Mouse (Mus musculus) liver, embryonic 15.5 days (tissue): ENCODE measurements around the gene Nes. TPM values are rescaled to one million over a fixed set of nuclear protein-coding genes. Genes with fewer than 3 reads are reported as not detected.
A peak's percentile ranks its signal among the peaks of the same experiment; 100 is the strongest.

Experiments used
- ATAC-seq: fragments of 200-750 bp; cut with Nextera tagmentation; 2 replicates; pipeline ENCODE4 v1.8.0; 2017; ENCODE audit warnings: moderate number of reproducible peaks, mild to moderate bottlenecking, moderate library complexity; ENCODE audit not compliant: insufficient read depth
- H3K27ac ChIP-seq: fragments of 300-500 bp; sonication (generic); replicated peaks from 2 replicates; pipeline ENCODE4 v1.5.1; 2015; ENCODE audit warnings: mild to moderate bottlenecking, inconsistent platforms
- H3K27me3 ChIP-seq: fragments of 300-500 bp; sonication (generic); 2 replicates; pipeline ENCODE4 v1.6.1; 2015; ENCODE audit warnings: mild to moderate bottlenecking, inconsistent platforms
- H3K36me3 ChIP-seq: fragments of 300-500 bp; sonication (generic); replicated peaks from 2 replicates; pipeline ENCODE4 v1.6.1; 2015; ENCODE audit warnings: moderate library complexity, mild to moderate bottlenecking, inconsistent platforms
- H3K4me1 ChIP-seq: fragments of 300-500 bp; sonication (generic); replicated peaks from 2 replicates; pipeline ENCODE4 v1.6.1; 2015; ENCODE audit warnings: inconsistent platforms
- H3K4me2 ChIP-seq: fragments of 300-500 bp; sonication (generic); 2 replicates; pipeline ENCODE4 v1.6.1; 2015; ENCODE audit warnings: moderate library complexity, mild to moderate bottlenecking, inconsistent platforms
- H3K4me3 ChIP-seq: fragments of 300-500 bp; sonication (generic); replicated peaks from 2 replicates; pipeline ENCODE4 v1.5.1; 2015; ENCODE audit warnings: mild to moderate bottlenecking, inconsistent platforms
- H3K9ac ChIP-seq: fragments of 300-500 bp; sonication (generic); 2 replicates; pipeline ENCODE4 v1.6.1; 2015; ENCODE audit warnings: moderate library complexity, mild to moderate bottlenecking, inconsistent platforms
- H3K9me3 ChIP-seq: fragments of 300-500 bp; sonication (generic); replicated peaks from 2 replicates; pipeline ENCODE4 v1.6.1; 2016; ENCODE audit warnings: inconsistent platforms
- WGBS: fragments of 180-500 bp; shearing (Covaris S2); methylation state at CpG from one replicate; pipeline ENCODE4 v1.1.7; 2015; ENCODE audit warnings: mixed read lengths; ENCODE audit not compliant: insufficient replicate concordance; 5-methylcytosine and 5-hydroxymethylcytosine counted together
- polyA plus RNA-seq: library from polyadenylated mRNA; unstranded; fragments of >200 nt; fragmentation: Nextera tagmentation; extraction: Ambion mirVana; gene quantifications from 2 replicates; pipeline ENCODE4 v1.2.1, GENCODE M21; 2015

The Nes gene
- polyA plus RNA-seq, 1 experiment from 2014 or later = 2.3 TPM

DNA sequence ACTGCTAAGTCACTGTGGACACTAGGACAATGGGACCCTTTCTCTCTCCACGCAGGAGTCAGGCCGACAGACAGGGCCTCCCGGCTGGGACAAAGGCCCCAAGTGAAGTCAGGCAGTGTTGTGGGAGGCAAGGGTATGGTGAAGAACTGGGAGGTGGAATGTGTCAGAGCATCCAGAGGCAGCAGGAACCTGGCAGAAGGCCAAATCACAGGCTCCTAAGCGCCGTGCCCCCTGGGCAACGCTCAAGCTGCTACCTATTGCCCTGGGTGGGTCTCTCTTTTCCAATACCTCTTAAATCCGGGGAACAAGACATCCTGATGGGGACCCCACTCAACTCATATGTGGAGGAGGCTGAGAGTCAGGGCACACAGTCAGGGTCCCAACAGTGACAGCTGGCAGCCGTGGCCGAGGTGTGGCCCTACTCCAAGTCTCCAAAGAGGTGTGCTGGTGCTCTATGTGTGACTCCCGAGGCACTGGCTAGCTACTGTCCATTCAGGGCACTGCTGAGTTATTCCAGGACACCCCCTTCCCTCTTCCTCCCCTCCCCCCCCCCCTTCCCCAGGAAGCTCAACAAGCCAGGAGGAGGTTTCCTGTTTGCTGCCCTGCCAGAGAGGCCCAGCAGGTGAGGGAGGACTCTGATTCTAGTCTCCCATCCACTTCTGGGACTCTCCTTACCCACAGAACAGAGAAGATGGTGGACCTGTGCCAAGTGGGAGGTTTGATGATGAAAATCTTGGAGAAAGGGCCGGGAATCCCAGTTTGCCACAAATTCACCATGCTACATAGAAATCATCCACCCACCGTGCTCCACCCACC, 14.8 kb downstream of the Nes start:
- Histone ChIP-seq H3K27ac (no peak overlapping the region), H3K36me3 (no peaks in the 10 kb centered on the region), H3K4me2 (no peak overlapping the region), H3K9me3 (no peaks in the 10 kb centered on the region), H3K4me3 (no peak overlapping the region), H3K27me3 (peaks cover 61% of the 10 kb centered on the region), H3K4me1 (peaks cover 53% of the 10 kb centered on the region), H3K9ac (no peak overlapping the region)
- WGBS = 56% methylated on average over 12 of the region's 12 CpGs
- no peak for ATAC-seq

DNA sequence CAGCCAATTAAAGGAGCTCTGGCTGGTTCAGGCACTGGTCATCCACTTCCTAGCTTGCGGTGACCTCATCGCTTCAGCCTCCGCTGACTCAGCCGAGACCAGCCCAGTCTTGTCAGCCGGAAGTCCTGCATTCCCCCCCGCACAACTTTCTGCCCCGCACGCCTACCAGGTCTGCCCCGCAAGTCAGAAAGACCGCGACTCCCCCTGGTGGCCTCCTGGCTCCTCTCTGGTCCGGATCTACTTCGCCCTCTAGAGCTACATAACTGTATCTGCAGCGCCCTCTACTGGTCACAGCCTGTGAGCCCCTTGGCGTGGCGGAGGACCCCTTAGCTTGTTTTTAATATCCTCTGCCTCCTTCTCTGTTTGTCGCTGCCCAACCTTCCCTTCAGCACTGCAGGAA, 16.0 kb downstream of the Nes start:
- H3K27ac ChIP-seq = no peak overlapping the region

GRCm38 (mm10) chr3:87987633-87988032, 16.8 kb downstream of the Nes start:
- peak overlapping the region; percentile 62 for H3K4me2 ChIP-seq
- no peak overlapping the region for H3K9ac ChIP-seq
- no peak for ATAC-seq
- H3K27ac ChIP-seq = no peak overlapping the region
- no peaks in the 10 kb centered on the region for H3K9me3 ChIP-seq
- H3K27me3 ChIP-seq = peaks cover 80% of the 10 kb centered on the region
- H3K4me3 ChIP-seq = peak overlapping the region; percentile 33
- WGBS = under 1% methylated on average over 15 of the region's 15 CpGs
- H3K36me3 ChIP-seq = no peaks in the 10 kb centered on the region
- peaks cover 43% of the 10 kb centered on the region for H3K4me1 ChIP-seq

More for the DNA sequence above, 16.0 kb downstream of the Nes start:
- Histone ChIP-seq H3K4me3 (peak overlapping the region; percentile 33), H3K4me1 (peaks cover 51% of the 10 kb centered on the region), H3K36me3 (no peaks in the 10 kb centered on the region), H3K27me3 (peaks cover 73% of the 10 kb centered on the region), H3K9ac (no peak overlapping the region), H3K4me2 (peak overlapping the region; percentile 62), H3K9me3 (no peaks in the 10 kb centered on the region)
- WGBS = 0% methylated on average over 17 of the region's 17 CpGs
- ATAC-seq = peak; percentile 56

GRCm38 (mm10) chr3:87988068-87988467, 17.2 kb downstream of the Nes start:
- Histone ChIP-seq H3K36me3 (no peaks in the 10 kb centered on the region), H3K4me2 (peak overlapping the region; percentile 62), H3K27ac (no peak overlapping the region), H3K27me3 (peaks cover 85% of the 10 kb centered on the region), H3K4me1 (peaks cover 41% of the 10 kb centered on the region), H3K9me3 (no peaks in the 10 kb centered on the region), H3K4me3 (peak overlapping the region; percentile 33), H3K9ac (no peak overlapping the region)
- 5% methylated on average over 15 of the region's 15 CpGs for WGBS
- ATAC-seq = no peak

DNA sequence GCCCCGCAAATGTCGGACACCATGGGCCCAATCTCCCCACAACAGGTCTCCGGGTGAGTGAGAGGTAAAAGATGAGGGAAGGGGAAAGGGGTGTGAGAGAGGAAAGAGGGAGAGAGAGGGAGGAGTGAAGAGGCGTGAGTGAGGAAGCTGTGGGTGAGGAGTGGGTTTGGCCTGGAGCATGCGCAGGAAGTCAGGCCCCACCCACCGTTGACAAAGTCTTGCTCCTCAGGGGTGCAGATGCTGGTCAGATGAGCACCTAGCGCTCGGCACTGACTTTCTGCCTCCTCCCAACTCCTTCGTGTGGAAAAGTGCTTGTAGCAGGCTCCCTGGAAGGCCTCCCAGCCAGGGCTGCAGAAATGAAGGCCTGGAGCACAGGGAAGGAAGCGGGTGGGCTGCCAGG, 19.1 kb downstream of the Nes start:
- no peak overlapping the region for H3K27ac ChIP-seq
- H3K4me3 ChIP-seq = no peak overlapping the region
- 18% methylated on average over 10 of the region's 10 CpGs for WGBS
- H3K27me3 ChIP-seq = peaks cover 95% of the 10 kb centered on the region
- no peaks in the 10 kb centered on the region for H3K36me3 ChIP-seq
- ATAC-seq = no peak
- no peak overlapping the region for H3K4me2 ChIP-seq
- no peaks in the 10 kb centered on the region for H3K9me3 ChIP-seq
- peaks cover 33% of the 10 kb centered on the region for H3K4me1 ChIP-seq
- no peak overlapping the region for H3K9ac ChIP-seq

DNA sequence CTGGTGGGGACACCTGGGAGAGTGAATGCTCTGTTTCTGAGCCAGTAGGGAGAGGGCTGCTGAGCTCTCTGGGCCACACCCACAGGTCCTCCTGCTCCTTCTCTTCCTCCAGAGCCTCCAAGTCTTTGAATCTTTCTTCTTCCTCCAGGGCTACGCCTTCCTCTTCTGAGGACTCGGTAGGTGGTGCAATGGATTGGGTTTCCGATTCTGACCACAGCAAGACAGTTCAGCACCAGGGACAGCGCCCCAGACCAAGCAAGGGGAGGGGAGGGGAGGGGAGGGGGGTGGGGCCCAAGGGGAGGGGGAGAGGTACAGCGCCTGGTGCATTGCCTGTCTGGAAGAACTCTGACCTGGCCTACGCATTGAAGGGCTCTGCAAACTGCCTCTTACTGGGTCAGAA, 22.6 kb downstream of the Nes start:
- Histone ChIP-seq H3K9ac (no peak overlapping the region), H3K27me3 (peaks cover 99% of the 10 kb centered on the region), H3K4me3 (no peak overlapping the region), H3K9me3 (no peaks in the 10 kb centered on the region), H3K4me1 (peaks cover 6% of the 10 kb centered on the region; the same call in 1 of the 2 replicates), H3K4me2 (no peak overlapping the region), H3K36me3 (no peaks in the 10 kb centered on the region), H3K27ac (no peak overlapping the region)
- under 1% methylated on average over 6 of the region's 6 CpGs for WGBS
- no peak for ATAC-seq

DNA sequence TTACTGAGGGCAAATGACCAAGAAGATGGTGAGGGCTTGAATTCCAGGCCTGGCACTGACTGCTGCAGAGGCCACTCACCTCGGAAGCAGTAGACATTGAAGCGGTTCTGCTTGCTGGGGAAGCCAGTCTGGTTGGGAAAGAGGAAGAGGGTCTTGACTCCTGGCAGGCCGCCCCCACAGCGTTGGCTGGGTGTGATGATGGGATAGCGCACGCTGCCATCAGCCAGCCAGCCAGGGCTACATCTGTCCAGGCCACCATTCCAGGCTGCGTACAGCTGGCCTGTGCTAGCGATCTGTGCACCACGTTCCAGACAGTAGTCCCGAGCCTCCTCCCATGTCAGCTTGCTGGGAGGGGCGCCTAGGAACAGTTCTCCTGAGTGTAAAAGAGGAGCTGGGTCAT, 24.5 kb downstream of the Nes start:
- no peak overlapping the region for H3K27ac ChIP-seq
- H3K4me2 ChIP-seq = no peak overlapping the region
- no peaks in the 10 kb centered on the region for H3K9me3 ChIP-seq
- no peak for ATAC-seq
- H3K4me1 ChIP-seq = 0 out of 2 replicates have a peak, but pooled peaks cover 5% of the 10 kb centered on the region
- no peak overlapping the region for H3K9ac ChIP-seq
- H3K27me3 ChIP-seq = peaks cover 99% of the 10 kb centered on the region
- no peaks in the 10 kb centered on the region for H3K36me3 ChIP-seq
- 22% methylated on average over 11 of the region's 11 CpGs for WGBS
- no peak overlapping the region for H3K4me3 ChIP-seq

DNA sequence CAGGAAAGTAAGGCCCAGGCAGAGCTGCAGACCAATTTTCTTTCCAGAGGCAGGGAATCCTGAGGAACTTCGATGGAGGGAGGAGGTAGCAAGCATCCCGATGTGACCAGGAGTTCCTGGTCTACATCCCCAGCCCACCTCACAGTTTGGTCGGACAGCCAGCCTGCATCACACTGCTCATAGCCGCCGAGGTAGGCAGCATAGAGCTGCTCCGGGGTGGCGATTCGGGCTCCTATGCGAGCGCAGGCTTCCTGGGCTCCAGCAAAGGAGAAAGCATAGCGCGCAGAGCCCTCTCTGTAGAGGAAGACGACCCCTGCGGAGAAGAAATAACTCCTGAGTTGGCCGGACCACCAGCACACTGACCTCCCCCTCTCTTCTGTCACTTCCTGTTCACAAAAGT, 25.5 kb downstream of the Nes start:
- WGBS = 3% methylated on average over 15 of the region's 15 CpGs
- no peak for ATAC-seq
- no peak overlapping the region for H3K27ac ChIP-seq
- H3K4me3 ChIP-seq = no peak overlapping the region
- no peaks in the 10 kb centered on the region for H3K9me3 ChIP-seq
- no peak overlapping the region for H3K4me2 ChIP-seq
- H3K36me3 ChIP-seq = no peaks in the 10 kb centered on the region
- H3K9ac ChIP-seq = no peak overlapping the region
- H3K4me1 ChIP-seq = 0 out of 2 replicates have a peak, but pooled peaks cover 5% of the 10 kb centered on the region
- peaks cover 100% of the 10 kb centered on the region for H3K27me3 ChIP-seq

GRCm38 (mm10) chr3:87996971-87997614, 26.2 kb downstream of the Nes start:
- no peak for ATAC-seq
- no peak overlapping the region for H3K9ac ChIP-seq

GRCm38 (mm10) chr3:87998747-87999146, 27.9 kb downstream of the Nes start:
- Histone ChIP-seq H3K4me2 (no peak overlapping the region), H3K36me3 (no peaks in the 10 kb centered on the region), H3K4me3 (no peak overlapping the region), H3K27me3 (peaks cover 99% of the 10 kb centered on the region), H3K27ac (no peak overlapping the region), H3K4me1 (no peaks in the 10 kb centered on the region), H3K9me3 (no peaks in the 10 kb centered on the region), H3K9ac (no peak overlapping the region)
- WGBS = 5% methylated on average over 7 of the region's 7 CpGs
- no peak for ATAC-seq

More at GRCm38 (mm10) chr3:87996971-87997614, 26.2 kb downstream of the Nes start:
- H3K36me3 ChIP-seq = no peaks in the 10 kb centered on the region
- H3K27me3 ChIP-seq = peaks cover 100% of the 10 kb centered on the region
- H3K4me3 ChIP-seq = peak overlapping the region; percentile 15; the same call in 1 of the 2 replicates
- 1% methylated on average over 49 of the region's 49 CpGs for WGBS
- H3K9me3 ChIP-seq = no peaks in the 10 kb centered on the region
- no peak overlapping the region for H3K27ac ChIP-seq
- 0 out of 2 replicates have a peak, but pooled peaks cover 5% of the 10 kb centered on the region for H3K4me1 ChIP-seq
- peak overlapping the region; percentile 25 for H3K4me2 ChIP-seq

DNA sequence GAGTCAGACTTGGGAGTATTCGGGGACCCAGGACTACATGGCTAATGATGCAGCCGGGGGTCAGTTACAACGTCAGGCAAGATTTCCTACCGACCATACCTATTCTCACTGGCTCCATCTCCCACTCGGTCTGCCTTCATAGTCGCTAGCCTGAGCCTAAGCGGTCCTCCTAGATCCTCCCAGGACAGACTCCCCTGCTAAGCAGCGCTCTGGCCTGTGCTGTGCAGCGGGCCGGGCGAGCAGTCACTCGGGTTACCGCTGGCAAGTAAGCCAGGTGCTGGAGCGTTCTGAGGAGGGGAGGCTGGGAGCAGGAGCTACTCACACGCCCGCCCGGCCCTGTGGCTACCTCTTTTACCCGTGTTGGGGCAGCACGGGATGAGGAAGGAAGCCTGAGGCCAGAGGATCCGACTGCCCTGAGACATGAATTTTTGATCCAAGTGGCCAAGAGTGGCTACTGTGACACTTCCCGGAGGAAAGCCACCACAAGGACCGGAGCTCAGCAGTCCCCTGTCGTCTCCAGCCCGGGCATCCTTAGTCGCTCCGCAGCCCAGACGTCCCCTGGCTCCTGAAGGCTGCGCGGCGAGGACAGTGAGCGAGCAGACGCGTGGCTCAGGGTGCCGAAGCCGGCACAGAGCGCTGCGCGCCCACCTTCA, 28.5 kb downstream of the Nes start:
- WGBS = 2% methylated on average over 38 of the region's 38 CpGs
- no peak overlapping the region for H3K4me3 ChIP-seq
- no peaks in the 10 kb centered on the region for H3K36me3 ChIP-seq
- no peaks in the 10 kb centered on the region for H3K9me3 ChIP-seq
- peaks cover 99% of the 10 kb centered on the region for H3K27me3 ChIP-seq
- no peak overlapping the region for H3K4me2 ChIP-seq
- ATAC-seq = no peak
- no peak overlapping the region for H3K27ac ChIP-seq
- H3K9ac ChIP-seq = no peak overlapping the region
- H3K4me1 ChIP-seq = no peaks in the 10 kb centered on the region
